Mouse (Mus musculus): Measurements from ENCODE around the gene Rpl36-ps4. TPM values are rescaled to one million over a fixed set of nuclear protein-coding genes. Genes with fewer than 3 reads are reported as not detected.
A peak's percentile ranks its signal among the peaks of the same experiment; 100 is the strongest.

Gene Rpl36-ps4
- not detected in 2 replicates for polyA plus RNA-seq (2011; ENCODE audit: insufficient read depth, insufficient read length, low read depth, missing spikeins)

DNA sequence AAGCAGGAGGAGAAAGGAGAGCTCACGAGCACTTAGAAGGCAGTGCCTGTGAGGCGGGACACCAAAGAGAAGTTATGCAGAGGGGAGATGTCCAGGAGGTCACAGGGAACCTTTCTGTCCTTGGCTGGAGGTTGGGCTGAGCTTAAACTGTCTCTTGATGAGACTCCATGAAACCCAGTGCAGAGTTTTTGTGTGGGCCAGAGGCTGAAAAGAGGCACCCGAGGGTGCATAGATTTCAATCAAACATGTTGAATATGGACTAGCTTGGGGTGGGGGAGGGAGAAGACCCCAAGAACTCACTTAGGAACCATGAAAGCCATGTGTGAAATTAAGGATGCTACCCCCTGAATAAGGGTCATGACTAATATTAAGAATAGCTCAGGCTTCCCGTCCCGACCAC, at the start of gene Rpl36-ps4:
TSS of gene Rpl36-ps4 (plus strand) at position 301 of the 400 bp plus-strand sequence.
- Histone ChIP-seq H3K4me1 (ENCODE audit: control insufficient read depth, insufficient read depth, low read length) (peaks cover 2% of the 10 kb centered on the region), H3K9me3 (replicated peaks; ENCODE audit: control insufficient read depth, insufficient read depth, low read length, poor library complexity, severe bottlenecking) (no peaks in the 10 kb centered on the region), H3K9ac (ENCODE audit: low read depth, poor library complexity, severe bottlenecking) (no peak within 1 kb of the TSS), H3K27ac (ENCODE audit: insufficient read depth, low read length) (no peak within 1 kb of the TSS), H3K27me3 (ENCODE audit: control insufficient read depth, insufficient read depth, low read length, poor library complexity, severe bottlenecking) (no peaks in the 10 kb centered on the region), H3K4me3 (ENCODE audit: low read depth, low read length) (peak within 1 kb of the TSS; percentile 17; the same call in 1 of the 2 replicates), H3K36me3 (ENCODE audit: control insufficient read depth, insufficient read depth, low read length, poor library complexity, severe bottlenecking) (no peaks in the 10 kb centered on the region)
- TF ChIP-seq EP300 (IDR thresholded peaks at IDR 0.05; ENCODE audit: insufficient read depth, low read depth, low read length), result no peak
- no peak for TF ChIP-seq POLR2A (IDR thresholded peaks at IDR 0.05; ENCODE audit: insufficient read depth, low read length)
- TF ChIP-seq CTCF (IDR thresholded peaks at IDR 0.05; ENCODE audit: low read depth, low read length), result no peak

- Histone ChIP-seq H3K27me3 (ENCODE audit: control insufficient read depth, insufficient read depth, low read length, poor library complexity, severe bottlenecking) (no peaks in the 10 kb centered on the region), H3K27ac (ENCODE audit: insufficient read depth, low read length) (no peak overlapping the region), H3K9me3 (replicated peaks; ENCODE audit: control insufficient read depth, insufficient read depth, low read length, poor library complexity, severe bottlenecking) (no peaks in the 10 kb centered on the region), H3K4me1 (ENCODE audit: control insufficient read depth, insufficient read depth, low read length) (peaks cover 1% of the 10 kb centered on the region), H3K4me3 (ENCODE audit: low read depth, low read length) (no peak overlapping the region), H3K9ac (ENCODE audit: low read depth, poor library complexity, severe bottlenecking) (no peak overlapping the region), H3K36me3 (ENCODE audit: control insufficient read depth, insufficient read depth, low read length, poor library complexity, severe bottlenecking) (no peaks in the 10 kb centered on the region)
- TF ChIP-seq CTCF (IDR thresholded peaks at IDR 0.05; ENCODE audit: low read depth, low read length), result no peak
- no peak for TF ChIP-seq POLR2A (IDR thresholded peaks at IDR 0.05; ENCODE audit: insufficient read depth, low read length)
- TF ChIP-seq EP300 (IDR thresholded peaks at IDR 0.05; ENCODE audit: insufficient read depth, low read depth, low read length), result no peak
Measured at GRCm38 (mm10) chr17:87871461-87872126, 49.2 kb upstream of the Rpl36-ps4 start.

GRCm38 (mm10) chr17:87872286-87872685, 48.5 kb upstream of the Rpl36-ps4 start:
- peaks cover 3% of the 10 kb centered on the region for H3K4me1 ChIP-seq (ENCODE audit: control insufficient read depth, insufficient read depth, low read length)
- TF ChIP-seq POLR2A (IDR thresholded peaks at IDR 0.05; ENCODE audit: insufficient read depth, low read length) (no peak), CTCF (IDR thresholded peaks at IDR 0.05; ENCODE audit: low read depth, low read length) (no peak), EP300 (IDR thresholded peaks at IDR 0.05; ENCODE audit: insufficient read depth, low read depth, low read length) (no peak)
- no peak overlapping the region for H3K4me3 ChIP-seq (ENCODE audit: low read depth, low read length)
- no peaks in the 10 kb centered on the region for H3K27me3 ChIP-seq (ENCODE audit: control insufficient read depth, insufficient read depth, low read length, poor library complexity, severe bottlenecking)
- H3K9me3 ChIP-seq (replicated peaks; ENCODE audit: control insufficient read depth, insufficient read depth, low read length, poor library complexity, severe bottlenecking), result no peaks in the 10 kb centered on the region
- H3K27ac ChIP-seq (ENCODE audit: insufficient read depth, low read length), result no peak overlapping the region
- no peak overlapping the region for H3K9ac ChIP-seq (ENCODE audit: low read depth, poor library complexity, severe bottlenecking)
- no peaks in the 10 kb centered on the region for H3K36me3 ChIP-seq (ENCODE audit: control insufficient read depth, insufficient read depth, low read length, poor library complexity, severe bottlenecking)

DNA sequence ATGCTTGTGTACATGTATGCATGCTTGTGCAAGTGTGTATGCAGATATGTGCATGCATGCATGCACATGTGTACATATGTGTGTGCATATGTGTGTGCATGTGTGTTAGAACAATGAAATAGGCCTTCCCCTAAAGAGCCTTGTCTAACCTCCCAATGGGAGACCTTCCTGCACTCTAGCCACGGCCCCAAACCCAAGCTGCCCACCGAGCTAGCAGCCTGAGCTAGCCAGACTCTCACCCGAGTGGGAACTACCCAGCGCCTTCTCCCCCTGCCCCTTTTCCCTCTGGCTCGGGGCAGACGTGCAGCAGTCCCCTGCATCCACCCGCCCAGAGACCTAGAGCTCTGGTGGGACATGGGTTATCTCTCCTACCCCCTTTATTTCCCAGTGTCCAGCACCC, 47.3 kb upstream of the Rpl36-ps4 start:
- Histone ChIP-seq H3K9me3 (replicated peaks; ENCODE audit: control insufficient read depth, insufficient read depth, low read length, poor library complexity, severe bottlenecking) (no peaks in the 10 kb centered on the region), H3K27me3 (ENCODE audit: control insufficient read depth, insufficient read depth, low read length, poor library complexity, severe bottlenecking) (no peaks in the 10 kb centered on the region), H3K9ac (ENCODE audit: low read depth, poor library complexity, severe bottlenecking) (no peak overlapping the region), H3K36me3 (ENCODE audit: control insufficient read depth, insufficient read depth, low read length, poor library complexity, severe bottlenecking) (no peaks in the 10 kb centered on the region), H3K4me3 (ENCODE audit: low read depth, low read length) (no peak overlapping the region), H3K4me1 (ENCODE audit: control insufficient read depth, insufficient read depth, low read length) (peaks cover 3% of the 10 kb centered on the region), H3K27ac (ENCODE audit: insufficient read depth, low read length) (no peak overlapping the region)
- TF ChIP-seq EP300 (IDR thresholded peaks at IDR 0.05; ENCODE audit: insufficient read depth, low read depth, low read length), result no peak
- TF ChIP-seq CTCF (IDR thresholded peaks at IDR 0.05; ENCODE audit: low read depth, low read length), result no peak
- TF ChIP-seq POLR2A (IDR thresholded peaks at IDR 0.05; ENCODE audit: insufficient read depth, low read length), result no peak

DNA sequence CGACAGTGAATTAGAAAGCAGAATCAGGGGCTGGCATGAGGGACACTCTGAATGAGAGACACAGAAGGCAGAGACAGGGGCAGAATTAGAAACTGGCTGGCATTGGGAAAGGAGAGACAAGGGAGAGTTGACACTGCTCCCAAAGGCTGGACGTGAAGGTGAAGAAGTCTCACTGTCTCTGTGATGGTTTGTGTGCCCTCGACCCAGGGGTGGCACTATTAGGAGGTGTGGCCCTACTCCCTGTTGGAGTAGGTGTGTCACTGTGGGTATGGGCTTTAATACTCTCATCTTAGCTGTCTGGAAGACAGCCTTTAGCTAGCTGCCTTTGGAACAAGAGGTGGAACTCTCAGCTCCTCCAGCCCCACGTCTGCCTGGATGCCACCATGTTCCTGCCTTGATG, 46.8 kb upstream of the Rpl36-ps4 start:
- Histone ChIP-seq H3K27me3 (ENCODE audit: control insufficient read depth, insufficient read depth, low read length, poor library complexity, severe bottlenecking) (no peaks in the 10 kb centered on the region), H3K4me3 (ENCODE audit: low read depth, low read length) (no peak overlapping the region), H3K27ac (ENCODE audit: insufficient read depth, low read length) (no peak overlapping the region), H3K9me3 (replicated peaks; ENCODE audit: control insufficient read depth, insufficient read depth, low read length, poor library complexity, severe bottlenecking) (no peaks in the 10 kb centered on the region), H3K9ac (ENCODE audit: low read depth, poor library complexity, severe bottlenecking) (no peak overlapping the region), H3K4me1 (ENCODE audit: control insufficient read depth, insufficient read depth, low read length) (peaks cover 4% of the 10 kb centered on the region), H3K36me3 (ENCODE audit: control insufficient read depth, insufficient read depth, low read length, poor library complexity, severe bottlenecking) (no peaks in the 10 kb centered on the region)
- TF ChIP-seq CTCF (IDR thresholded peaks at IDR 0.05; ENCODE audit: low read depth, low read length) (no peak), EP300 (IDR thresholded peaks at IDR 0.05; ENCODE audit: insufficient read depth, low read depth, low read length) (no peak), POLR2A (IDR thresholded peaks at IDR 0.05; ENCODE audit: insufficient read depth, low read length) (no peak)

DNA sequence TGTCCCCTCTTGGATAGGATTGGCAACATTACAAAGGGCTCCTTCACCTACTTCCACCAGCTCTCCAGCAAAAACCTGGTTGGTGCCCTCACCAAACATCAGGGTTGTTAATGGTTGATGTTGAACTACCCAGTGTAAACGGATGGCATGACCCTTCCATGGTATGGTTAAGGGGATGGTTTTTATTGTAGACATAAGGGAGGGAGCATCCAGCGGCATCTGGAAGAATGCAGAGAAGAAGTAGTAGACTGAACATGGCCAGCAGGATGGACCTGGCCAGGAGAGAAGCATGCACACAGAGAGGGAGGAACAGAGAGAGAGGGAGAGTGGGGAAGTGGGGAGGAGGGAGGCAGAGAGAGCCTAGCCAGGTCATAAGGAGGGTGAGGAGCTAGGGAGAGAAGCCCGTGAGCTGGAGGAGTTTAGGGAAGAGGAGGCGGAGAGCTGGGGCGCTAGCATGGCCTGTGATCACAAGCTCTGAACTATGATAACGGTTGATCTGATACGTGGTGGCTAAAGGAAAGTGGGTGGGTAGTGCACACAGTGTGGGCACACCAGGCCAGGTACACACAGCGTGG, 45.3 kb upstream of the Rpl36-ps4 start:
- TF ChIP-seq EP300 (IDR thresholded peaks at IDR 0.05; ENCODE audit: insufficient read depth, low read depth, low read length) (no peak), CTCF (IDR thresholded peaks at IDR 0.05; ENCODE audit: low read depth, low read length) (no peak), POLR2A (IDR thresholded peaks at IDR 0.05; ENCODE audit: insufficient read depth, low read length) (no peak)
- H3K4me1 ChIP-seq (ENCODE audit: control insufficient read depth, insufficient read depth, low read length), result peaks cover 5% of the 10 kb centered on the region
- no peaks in the 10 kb centered on the region for H3K9me3 ChIP-seq (replicated peaks; ENCODE audit: control insufficient read depth, insufficient read depth, low read length, poor library complexity, severe bottlenecking)
- no peaks in the 10 kb centered on the region for H3K27me3 ChIP-seq (ENCODE audit: control insufficient read depth, insufficient read depth, low read length, poor library complexity, severe bottlenecking)
- no peaks in the 10 kb centered on the region for H3K36me3 ChIP-seq (ENCODE audit: control insufficient read depth, insufficient read depth, low read length, poor library complexity, severe bottlenecking)
- no peak overlapping the region for H3K27ac ChIP-seq (ENCODE audit: insufficient read depth, low read length)
- H3K9ac ChIP-seq (ENCODE audit: low read depth, poor library complexity, severe bottlenecking), result no peak overlapping the region
- no peak overlapping the region for H3K4me3 ChIP-seq (ENCODE audit: low read depth, low read length)

All from ES-Bruce4 (cell line).